Mouse (Mus musculus): ENCODE results near the gene Rnase13.
A peak's percentile ranks its signal among the peaks of the same experiment; 100 is the strongest.
"Not testable (repeated sequence)": the region's sequence is repeated elsewhere in the genome, so short reads cannot be mapped to it uniquely, and the experiment has no call there.

Rnase13 gene

GRCm38 (mm10) chr14:51922571-51922865 is at the start of gene Rnase13:
Gene Rnase13, minus strand, starts transcription at chr14:51922773.
- no peak for DNase-seq (ENCODE audit: extremely low spot score, low read depth, low spot score)

DNA sequence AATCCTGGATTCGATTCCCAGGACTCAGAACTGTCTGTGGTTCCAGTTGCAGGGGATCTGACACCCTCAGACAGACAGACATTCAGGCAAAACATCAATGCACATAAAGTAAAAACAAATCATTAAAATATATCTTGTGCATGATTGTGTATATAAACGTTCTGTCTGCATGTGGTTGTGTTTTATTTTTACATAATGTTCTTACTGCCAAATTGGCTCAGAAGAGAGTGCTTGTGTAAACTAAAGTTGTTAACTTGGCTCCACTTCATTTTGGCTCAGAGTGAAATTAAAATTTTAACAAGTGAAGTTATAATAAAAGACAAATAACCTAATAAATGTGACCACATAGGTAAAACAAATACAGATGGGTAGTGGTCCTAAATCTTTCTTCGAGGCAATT is 44.8 kb upstream of the Rnase13 start:
- DNase-seq (ENCODE audit: extremely low spot score, low read depth, low spot score): no peak

- no peak for DNase-seq (ENCODE audit: extremely low spot score, low read depth, low spot score)
Measured at GRCm38 (mm10) chr14:51960316-51960715, 37.7 kb upstream of the Rnase13 start.

DNA sequence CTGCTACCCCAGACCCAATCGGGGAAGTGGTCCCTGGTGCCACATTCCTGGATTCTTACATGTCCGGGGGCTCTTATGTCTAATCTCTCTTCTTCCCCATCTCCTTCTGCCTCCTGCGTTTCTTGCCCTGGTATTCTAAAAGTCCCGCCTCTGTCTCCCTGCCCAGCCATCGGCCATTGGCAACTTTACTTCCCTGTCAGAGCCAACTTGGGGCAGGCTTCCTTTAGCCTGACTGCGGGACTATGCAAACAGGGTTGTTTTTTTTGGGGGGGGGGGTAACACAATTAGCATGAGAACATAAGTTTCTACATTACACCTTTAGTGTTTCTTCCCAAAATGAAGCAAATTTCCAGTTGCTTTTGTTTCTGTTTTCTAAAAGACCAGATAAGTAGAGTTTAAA is 20.8 kb upstream of the Rnase13 start:
- no peak for DNase-seq (ENCODE audit: extremely low spot score, low read depth, low spot score)

- DNase-seq (ENCODE audit: extremely low spot score, low read depth, low spot score): no peak
Measured at GRCm38 (mm10) chr14:51942236-51942635, 19.7 kb upstream of the Rnase13 start.

DNA sequence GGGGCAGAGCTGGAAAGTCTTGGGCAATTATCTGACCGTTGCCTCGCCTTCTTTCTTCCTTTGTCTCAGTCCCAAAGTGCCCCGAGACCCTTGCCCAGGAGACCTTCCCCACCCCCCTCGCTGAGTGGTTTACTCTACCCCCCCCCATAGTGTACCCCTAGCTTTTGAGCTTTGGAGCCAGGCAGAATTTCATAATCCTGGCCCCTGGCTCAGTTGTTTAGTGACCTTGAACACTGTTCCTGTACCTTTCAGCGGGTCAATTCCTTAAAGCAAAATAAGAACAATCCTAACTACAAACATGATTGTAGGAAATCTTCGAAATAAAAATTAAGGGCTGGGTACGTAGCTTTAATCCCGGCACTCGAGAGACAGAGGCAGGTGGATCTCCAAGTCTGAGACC is 19.0 kb upstream of the Rnase13 start:
- DNase-seq (ENCODE audit: extremely low spot score, low read depth, low spot score): no peak

GRCm38 (mm10) chr14:51940944-51941560 is 18.5 kb upstream of the Rnase13 start:
- DNase-seq (ENCODE audit: extremely low spot score, low read depth, low spot score): peak; percentile 8

GRCm38 (mm10) chr14:51939005-51939404 is 16.4 kb upstream of the Rnase13 start:
- no peak for DNase-seq (ENCODE audit: extremely low spot score, low read depth, low spot score)

DNA sequence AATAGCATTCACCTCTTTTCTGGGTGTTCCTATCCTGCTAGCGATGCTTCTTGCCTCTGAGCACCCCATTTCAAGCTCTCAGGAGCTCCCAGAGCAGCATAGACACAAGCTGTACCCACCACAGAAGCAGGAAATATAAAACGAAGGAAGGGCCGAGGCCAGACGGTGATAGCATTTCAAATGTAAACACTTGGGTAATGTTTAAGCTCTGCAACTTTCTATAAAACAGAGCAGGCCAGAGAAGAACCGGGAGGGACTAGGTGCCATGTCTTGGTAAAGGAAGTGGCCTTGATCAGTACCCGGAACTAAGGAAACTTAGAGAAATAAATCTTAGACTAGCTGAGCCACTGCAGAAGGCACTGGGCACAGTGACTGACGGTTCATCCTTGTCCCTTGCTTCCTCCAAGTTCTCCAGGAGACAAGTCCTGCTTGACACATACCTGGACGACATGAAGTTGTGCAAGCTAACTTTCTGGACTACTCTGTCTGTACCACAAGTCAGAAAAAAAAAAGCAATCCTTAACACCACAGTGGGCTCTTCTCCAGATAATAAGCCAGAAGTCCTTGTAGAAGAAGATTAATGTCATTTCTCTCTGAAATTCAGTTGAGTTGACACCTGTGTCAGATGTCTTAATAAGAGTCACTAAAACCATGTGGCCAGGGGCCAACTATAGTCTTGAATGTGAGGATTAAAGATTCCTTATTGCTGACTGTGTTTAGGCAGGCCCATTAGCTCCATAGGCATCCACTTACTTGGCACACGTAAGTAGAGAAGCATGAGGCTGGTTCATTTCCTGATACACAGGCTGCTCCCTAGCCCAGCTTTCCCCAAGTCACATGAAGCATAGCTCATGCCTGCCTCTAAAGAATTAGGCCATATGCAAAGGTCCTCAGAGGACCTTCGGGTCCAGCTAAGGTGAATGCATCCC is 9.8 kb upstream of the Rnase13 start:
- no peak for DNase-seq (ENCODE audit: extremely low spot score, low read depth, low spot score)

DNA sequence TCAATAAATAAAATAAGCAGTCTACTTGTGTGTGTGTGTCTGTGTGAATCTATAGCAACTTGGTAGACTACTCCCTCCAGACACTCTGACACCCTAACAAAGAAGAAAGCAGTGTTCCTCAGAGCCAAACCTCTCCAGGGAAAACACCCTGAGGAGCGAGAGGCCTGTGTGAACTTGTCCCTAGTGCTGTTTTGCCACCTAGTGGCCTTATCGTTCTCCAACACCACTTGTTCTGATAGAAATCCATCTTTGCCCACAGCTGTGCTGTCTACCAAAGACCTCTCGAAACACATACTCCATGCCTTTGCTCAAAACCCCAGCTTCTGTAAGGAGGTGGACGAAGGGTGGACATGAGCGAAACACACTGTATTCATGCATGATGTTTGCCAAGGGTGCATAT is 8.3 kb upstream of the Rnase13 start:
- no peak for DNase-seq (ENCODE audit: extremely low spot score, low read depth, low spot score)

GRCm38 (mm10) chr14:51929968-51930367 is 7.4 kb upstream of the Rnase13 start:
- DNase-seq (ENCODE audit: extremely low spot score, low read depth, low spot score): no peak

DNA sequence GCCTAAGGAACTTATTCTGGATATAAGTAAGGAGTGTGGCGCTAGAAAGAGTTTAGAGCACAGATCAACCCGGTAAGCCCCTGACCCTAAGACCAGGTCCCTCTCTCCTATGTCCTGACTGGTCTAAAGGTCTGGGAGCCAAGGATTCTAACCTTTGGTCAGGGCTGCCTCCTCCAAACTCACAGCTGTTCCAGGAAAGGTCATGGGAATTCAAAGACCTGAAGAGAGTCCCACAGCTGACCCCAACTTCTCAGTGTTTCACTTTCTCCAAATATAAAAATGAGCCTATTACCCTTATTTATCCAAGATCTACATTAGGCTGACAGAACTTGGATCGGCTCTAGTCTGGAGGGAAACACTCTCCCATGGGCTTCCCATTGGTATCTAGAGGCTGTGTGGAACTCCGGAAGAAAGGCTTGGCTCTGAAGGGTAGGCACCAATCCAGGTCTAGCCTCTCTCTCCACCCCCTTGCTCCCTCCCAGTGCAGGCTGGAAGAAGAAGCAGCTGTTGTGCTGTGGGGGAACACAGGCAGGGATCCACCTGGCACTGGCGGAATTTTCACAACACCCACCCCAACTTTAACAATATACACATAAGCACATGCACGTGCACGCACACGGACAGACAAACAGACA is 6.9 kb upstream of the Rnase13 start:
- no peak for DNase-seq (ENCODE audit: extremely low spot score, low read depth, low spot score)

DNA sequence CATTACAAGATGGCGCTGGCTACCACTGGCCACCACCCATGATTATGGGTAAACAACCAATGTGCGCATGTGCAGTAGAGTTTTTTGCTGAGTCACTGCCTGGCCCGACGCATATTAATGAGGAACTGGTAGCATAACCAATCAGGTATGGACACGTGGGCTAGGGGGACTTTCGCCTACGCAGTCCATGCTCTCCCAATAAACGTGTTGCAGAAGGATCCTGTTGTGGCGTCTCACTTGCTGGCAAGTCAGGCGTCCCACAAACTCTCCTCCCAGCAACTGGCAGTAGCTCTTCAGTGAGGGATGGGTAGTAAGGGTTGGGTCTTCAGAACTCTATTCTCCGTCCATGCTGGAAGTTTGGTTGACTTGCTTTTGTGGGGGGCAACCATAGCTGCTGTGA is 4.4 kb upstream of the Rnase13 start:
- DNase-seq (ENCODE audit: extremely low spot score, low read depth, low spot score): not testable (repeated sequence)

DNA sequence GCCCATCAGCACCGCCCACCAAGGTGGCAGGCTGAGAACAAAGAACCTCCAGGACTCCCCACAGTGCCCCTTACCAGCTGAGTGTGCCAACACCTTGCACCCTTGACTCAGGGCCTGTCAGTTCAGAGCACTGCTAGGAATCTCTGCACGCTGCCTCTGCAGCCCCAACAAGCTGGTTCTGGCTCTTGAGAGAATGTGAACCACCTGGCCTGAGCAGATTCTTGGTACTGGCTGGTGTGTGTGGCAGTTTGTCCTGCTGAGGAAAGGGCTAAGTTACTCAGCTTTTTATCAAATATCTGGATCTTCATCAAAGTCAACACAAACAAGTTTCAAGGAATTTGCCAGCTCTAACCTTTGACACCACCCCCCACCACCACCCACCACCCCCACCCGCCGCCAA is 919 bp upstream of the Rnase13 start:
- DNase-seq (ENCODE audit: extremely low spot score, low read depth, low spot score): no peak

GRCm38 (mm10) chr14:51922910-51923309 is 337 bp upstream of the Rnase13 start:
- DNase-seq (ENCODE audit: extremely low spot score, low read depth, low spot score): no peak

DNA sequence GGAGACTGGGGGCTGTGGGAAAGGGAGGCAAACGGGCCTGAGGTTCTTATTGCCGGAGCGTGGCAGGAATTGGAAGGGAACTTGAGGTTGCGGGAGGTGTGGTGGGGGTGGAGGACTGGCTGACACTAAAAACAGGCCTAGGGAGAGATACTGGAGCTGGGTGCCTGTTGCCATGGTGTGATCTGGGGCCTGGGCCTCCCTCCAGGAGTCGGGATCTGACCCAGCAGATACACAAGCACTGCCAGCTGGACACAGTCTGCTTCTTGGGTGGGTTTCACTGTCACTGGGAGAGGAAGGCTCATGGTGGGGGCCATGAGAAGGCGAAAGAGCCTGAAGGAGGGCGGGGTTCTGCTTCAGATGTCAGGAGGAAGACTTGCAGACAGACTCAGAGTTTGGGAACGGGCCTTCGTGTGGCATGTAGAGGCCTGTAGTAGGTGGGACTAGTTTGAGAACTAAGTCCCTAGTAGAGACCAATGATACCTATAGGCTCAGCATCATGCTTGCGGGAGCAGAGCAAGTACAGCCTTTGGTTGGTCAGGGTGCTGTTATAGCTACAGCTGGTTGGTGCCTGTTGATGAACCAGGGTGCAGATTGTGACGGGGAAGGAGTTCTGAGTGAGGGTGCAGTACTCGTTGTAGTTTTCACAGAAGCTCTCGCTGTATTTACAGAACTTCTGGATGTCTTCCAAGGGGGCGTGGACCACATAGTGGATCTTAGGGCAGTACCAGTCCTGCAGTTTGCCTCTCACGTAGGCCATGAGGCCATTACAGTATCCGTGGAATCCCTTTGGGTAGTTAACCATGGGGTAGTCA is 608 bp downstream of the Rnase13 start:
- DNase-seq (ENCODE audit: extremely low spot score, low read depth, low spot score): no peak

DNA sequence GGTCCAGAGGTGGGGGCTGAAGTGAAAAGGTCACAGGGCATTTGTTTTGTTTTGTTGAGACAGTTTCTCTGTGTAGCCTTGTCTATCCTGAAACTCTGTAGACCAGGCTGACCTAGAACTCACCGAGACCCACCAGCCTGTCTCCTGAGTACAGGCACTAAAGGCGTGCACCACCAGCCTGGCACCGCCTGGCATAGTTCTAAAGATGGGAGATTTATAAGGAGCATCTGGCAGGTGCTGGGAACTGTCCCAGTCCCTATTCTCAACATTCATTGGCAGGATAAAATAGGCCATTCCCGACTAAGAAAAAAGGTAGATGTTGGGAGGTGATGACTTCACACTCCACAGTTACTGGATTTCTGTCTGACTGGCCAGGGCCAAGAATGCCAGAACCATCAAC is 3.6 kb downstream of the Rnase13 start:
- DNase-seq (ENCODE audit: extremely low spot score, low read depth, low spot score): no peak

GRCm38 (mm10) chr14:51918125-51918524 is 4.4 kb downstream of the Rnase13 start, which contains the start of gene Tppp2:
Gene Tppp2, plus strand, starts transcription at chr14:51918425.
- no peak for DNase-seq (ENCODE audit: extremely low spot score, low read depth, low spot score)

- DNase-seq (ENCODE audit: extremely low spot score, low read depth, low spot score): no peak
Measured at GRCm38 (mm10) chr14:51916539-51916938, 6.0 kb downstream of the Rnase13 start.

- no peak for DNase-seq (ENCODE audit: extremely low spot score, low read depth, low spot score)
Measured at GRCm38 (mm10) chr14:51915030-51915429, 7.5 kb downstream of the Rnase13 start.
